Mouse (Mus musculus): ENCODE results near the gene Brs3. TPM values are rescaled to one million over a fixed set of nuclear protein-coding genes. Genes with fewer than 3 reads are reported as not detected.

Brs3 gene
- total RNA-seq (2021): not detected
- long read RNA-seq, experiment 1: 0 reads
- long read RNA-seq, experiment 2: 0 reads

GRCm38 (mm10) chrX:57042774-57043173 is at the start of gene Brs3:
Brs3 (plus strand) TSS chrX:57043074.
- no peak for DNase-seq (ENCODE audit: low spot score in 2 of 2)
- no peak for TF ChIP-seq CTCF (conservative IDR thresholded peaks at IDR 0.05)
- no peak within 1 kb of the TSS for H3K27ac ChIP-seq
- H3K4me3 ChIP-seq: no peak within 1 kb of the TSS

DNA sequence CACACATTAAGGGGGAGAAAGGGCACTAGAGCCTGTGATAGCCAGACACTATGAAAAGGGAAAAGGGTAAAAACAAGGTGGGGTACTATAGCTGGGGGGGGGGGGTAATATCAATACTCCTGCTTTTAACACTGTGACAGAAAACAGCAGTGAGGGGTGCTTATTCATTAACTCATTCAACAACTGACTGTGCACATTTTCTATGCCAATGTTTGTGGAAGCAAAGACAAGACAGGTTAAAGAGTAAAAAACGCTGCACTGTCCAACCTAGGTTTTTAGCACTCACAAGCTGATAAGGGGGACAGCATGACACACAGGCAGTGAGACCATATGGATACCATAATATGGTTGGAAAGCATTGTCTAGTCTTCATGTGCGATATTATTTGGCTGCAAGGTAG is 30.0 kb upstream of the Brs3 start:
- TF ChIP-seq CTCF (conservative IDR thresholded peaks at IDR 0.05): no peak
- Histone ChIP-seq H3K27ac (no peak overlapping the region), H3K4me3 (no peak overlapping the region)
- no peak for DNase-seq (ENCODE audit: low spot score in 2 of 2)

- no peak for DNase-seq (ENCODE audit: low spot score in 2 of 2)
- H3K27ac ChIP-seq: no peak overlapping the region
- no peak overlapping the region for H3K4me3 ChIP-seq
- TF ChIP-seq CTCF (conservative IDR thresholded peaks at IDR 0.05): peak; percentile 61
Observed at GRCm38 (mm10) chrX:57043869-57044268, 995 bp downstream of the Brs3 start.

DNA sequence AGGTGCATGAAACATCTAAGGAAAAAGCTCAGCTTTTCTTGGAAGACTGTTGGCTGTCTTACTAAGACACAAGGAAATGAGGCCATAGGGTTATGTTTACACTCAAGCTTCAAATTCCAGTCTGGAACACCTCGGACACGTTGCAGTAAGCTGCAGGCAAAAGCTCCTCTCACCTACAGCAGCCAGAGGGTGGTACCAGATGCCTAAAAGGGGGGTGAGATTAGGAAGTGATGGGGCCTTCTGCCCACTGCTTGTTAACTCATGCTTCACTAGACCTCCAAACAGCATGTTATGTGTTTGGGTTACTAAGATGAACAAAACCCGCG is 9.9 kb downstream of the Brs3 start:
- DNase-seq (ENCODE audit: low spot score in 2 of 2): peak in 1 of 2 experiments; percentile 12

GRCm38 (mm10) chrX:57053174-57053992 is 10.5 kb downstream of the Brs3 start, which contains the start of gene Htatsf1:
Htatsf1 (plus strand) TSS chrX:57053583.
- Histone ChIP-seq H3K27ac (peak within 1 kb of the TSS; percentile 96), H3K4me3 (peak within 1 kb of the TSS; percentile 79)
- TF ChIP-seq CTCF (conservative IDR thresholded peaks at IDR 0.05): no peak
- DNase-seq (ENCODE audit: low spot score in 2 of 2): peak; percentile 58 to 60

More for the DNA sequence above, 9.9 kb downstream of the Brs3 start:
- peak overlapping the region; percentile 96 for H3K27ac ChIP-seq
- TF ChIP-seq CTCF (conservative IDR thresholded peaks at IDR 0.05): no peak
- peak overlapping the region; percentile 79 for H3K4me3 ChIP-seq

DNA sequence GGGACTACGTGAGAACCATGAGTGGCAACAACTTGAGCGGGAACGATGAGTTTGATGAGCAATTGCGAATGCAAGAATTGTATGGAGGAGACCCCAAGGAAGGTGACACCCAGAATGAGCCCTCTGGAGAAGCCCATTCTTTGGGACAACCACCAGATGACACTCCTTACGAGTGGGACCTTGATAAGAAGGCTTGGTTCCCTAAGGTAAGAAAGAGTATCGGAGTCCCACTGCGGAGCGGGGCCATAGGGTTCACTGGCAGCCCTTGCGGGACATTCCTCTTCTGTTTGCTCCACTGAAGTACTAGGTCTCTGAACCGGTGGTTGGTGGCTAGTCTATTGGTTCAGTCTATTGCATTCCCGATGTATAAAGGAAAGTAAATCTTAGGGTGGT is 11.1 kb downstream of the Brs3 start:
- H3K27ac ChIP-seq: peak overlapping the region; percentile 96
- DNase-seq (ENCODE audit: low spot score in 2 of 2): no peak
- peak overlapping the region; percentile 79 for H3K4me3 ChIP-seq
- TF ChIP-seq CTCF (conservative IDR thresholded peaks at IDR 0.05): no peak

DNA sequence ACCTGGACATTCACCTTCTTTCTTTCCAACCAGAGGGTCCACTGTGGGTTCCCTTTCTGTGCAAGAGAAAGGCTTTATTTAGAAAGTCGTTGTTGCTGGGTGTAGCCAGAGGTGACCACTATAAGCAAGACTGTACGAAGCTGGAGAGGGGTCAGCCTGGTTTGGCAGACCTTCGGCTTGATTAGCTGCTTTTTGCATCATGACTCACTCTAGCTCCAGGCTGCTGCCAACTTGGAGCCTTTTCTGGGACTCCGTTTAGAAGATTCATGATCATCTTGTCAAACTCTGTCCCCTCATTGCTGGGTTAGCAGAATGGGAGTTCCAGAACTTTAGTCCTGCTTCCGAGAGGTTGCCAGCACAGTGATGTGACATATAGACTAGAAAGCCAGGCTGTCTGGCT is 38.6 kb downstream of the Brs3 start:
- no peak for DNase-seq (ENCODE audit: low spot score in 2 of 2)
- no peak for TF ChIP-seq CTCF (conservative IDR thresholded peaks at IDR 0.05)
- H3K4me3 ChIP-seq: no peak overlapping the region
- H3K27ac ChIP-seq: no peak overlapping the region

DNA sequence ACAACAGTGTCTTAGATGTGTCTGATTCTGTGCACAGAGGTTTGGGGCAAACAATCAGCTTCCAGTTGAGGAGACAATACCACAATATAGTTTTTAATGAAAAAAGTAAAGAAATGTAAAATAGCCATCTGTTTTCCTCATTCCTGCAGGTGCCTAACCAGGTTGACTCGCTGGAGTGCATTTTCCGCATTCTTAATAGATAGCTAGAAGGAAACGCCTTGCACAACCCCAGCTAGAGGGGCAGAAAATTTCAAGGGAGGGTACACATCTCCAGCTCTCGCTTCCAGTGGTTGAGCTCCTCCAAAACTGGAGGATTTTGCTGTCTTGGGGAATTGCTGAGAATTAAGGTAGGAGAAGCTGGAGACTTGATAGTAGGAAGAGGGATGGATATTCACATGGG is 44.9 kb downstream of the Brs3 start, which contains the start of gene Vgll1:
Gene Vgll1 (plus strand): TSS at position 301 of the 400 bp plus-strand sequence.
- no peak within 1 kb of the TSS for H3K27ac ChIP-seq
- no peak within 1 kb of the TSS for H3K4me3 ChIP-seq
- no peak for TF ChIP-seq CTCF (conservative IDR thresholded peaks at IDR 0.05)
- no peak for DNase-seq (ENCODE audit: low spot score in 2 of 2)

Other genes with a start within 250 kb of the Brs3 start
- gene Map7d3, start 220.7 kb upstream of the Brs3 start, total RNA-seq (2021): under 1 TPM in 1 of 2 experiments, not detected in 1; 0.15 TPM
- gene Adgrg4, start 172.9 kb upstream of the Brs3 start, total RNA-seq (2021): not detected
- 10 to 100 TPM; 63.1 to 63.2 TPM for gene Htatsf1, start 10.5 kb downstream of the Brs3 start, total RNA-seq (2021)
- not detected for gene Vgll1, start 45.0 kb downstream of the Brs3 start, total RNA-seq (2021)
- not detected for gene Cd40lg, start 169.1 kb downstream of the Brs3 start, total RNA-seq (2021)

All from layer of hippocampus, adult 2 months (tissue).